Mouse (Mus musculus): ENCODE measurements around the gene Alg3. TPM values are rescaled to one million over a fixed set of nuclear protein-coding genes. Genes with fewer than 3 reads are reported as not detected.

Gene Alg3
- 31.9 and 32.5 TPM in 2 replicates for polyA plus RNA-seq (2012; rRNA removed)

DNA sequence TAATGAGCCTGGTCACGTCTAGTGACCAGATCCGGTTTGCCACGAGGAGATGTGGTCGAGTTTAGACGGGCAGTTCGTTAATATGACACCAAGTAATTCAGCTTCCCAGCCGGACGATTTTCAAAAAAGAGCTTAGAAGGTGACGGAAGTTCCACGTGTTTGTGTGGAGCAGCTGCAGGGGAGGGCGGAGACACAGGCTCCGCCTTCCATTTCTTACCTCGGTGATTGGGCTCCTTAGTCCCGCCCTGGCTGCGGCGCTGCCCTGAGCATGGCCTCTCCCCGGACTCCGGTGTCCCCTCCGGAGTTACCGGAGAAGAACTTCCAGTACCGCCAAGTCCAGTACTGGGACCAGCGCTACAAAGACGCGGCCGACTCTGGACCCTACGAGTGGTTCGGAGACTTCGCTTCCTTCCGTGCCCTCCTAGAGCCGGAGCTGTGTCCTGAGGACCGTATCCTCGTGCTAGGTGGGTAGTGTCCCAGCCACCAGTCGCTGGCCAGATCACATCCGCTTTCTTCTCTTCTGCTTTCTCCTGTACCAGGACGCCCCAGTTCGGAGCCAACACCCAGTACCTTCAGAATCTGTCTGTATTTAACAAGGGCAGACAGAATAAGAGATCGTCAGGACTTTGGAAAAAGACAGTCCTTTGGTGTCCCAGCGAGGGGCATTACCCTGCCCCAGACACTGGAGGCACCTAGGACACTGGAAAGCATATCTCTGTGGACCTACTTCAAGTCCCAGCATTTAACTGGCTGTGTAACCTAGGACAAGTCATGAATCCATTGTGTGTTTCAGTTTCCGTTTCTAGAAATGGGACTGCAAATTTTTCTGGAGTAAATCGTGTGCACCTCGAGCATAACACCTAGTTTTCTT, at the start of gene Alg3, which contains the start of the genes Eef1akmt4 and Gm49333:
Gene Alg3 (minus strand): TSS at position 379 of the 871 bp plus-strand sequence.
Gene Eef1akmt4 (plus strand): TSS at position 237 of the 871 bp plus-strand sequence.
Gene Gm49333 (plus strand): TSS at position 254 of the 871 bp plus-strand sequence.

DNA sequence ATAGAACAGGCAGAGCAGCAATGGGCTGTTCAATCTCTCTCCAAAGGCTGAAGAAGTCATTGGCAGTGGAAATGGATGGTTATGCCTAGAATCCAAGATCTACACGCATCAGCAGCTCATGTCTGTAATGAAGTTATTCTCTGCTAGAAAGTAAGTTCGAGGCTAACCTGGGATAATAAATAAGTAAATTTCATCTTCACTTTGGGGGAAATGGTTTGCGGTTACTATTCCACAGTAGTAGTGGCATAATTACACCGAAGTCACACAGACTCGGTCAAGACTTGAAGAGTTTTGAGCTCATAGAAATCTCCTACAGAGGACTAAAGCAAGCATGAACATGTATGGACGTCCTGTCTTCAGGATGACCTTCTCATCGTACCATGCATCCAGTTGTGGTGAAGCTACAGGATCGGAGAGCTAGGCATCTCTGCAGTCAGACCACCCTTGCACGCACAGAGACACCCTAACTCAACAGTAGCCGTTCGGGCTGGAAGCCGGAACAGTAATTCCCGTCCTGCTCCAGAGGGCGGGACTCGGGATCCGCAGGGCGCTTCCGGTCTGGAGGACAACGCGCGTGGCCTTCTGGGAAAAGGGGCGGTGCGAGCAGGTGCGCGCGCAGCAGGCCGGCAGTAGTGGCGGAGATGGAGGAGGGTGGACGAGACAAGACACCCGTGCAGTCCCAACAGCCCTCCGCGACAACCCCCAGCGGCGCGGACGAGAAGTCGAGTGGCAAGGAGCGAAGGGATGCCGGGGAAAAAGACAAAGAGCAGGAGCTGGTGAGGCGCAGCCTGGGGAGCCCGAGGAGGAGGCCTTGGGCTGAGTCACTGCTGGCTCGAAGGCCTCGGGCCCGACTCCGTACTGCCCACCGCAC, 39.8 kb upstream of the Alg3 start, which contains the start of gene Psmd2:
Gene Psmd2 (plus strand): TSS at position 577 of the 871 bp plus-strand sequence.

DNA sequence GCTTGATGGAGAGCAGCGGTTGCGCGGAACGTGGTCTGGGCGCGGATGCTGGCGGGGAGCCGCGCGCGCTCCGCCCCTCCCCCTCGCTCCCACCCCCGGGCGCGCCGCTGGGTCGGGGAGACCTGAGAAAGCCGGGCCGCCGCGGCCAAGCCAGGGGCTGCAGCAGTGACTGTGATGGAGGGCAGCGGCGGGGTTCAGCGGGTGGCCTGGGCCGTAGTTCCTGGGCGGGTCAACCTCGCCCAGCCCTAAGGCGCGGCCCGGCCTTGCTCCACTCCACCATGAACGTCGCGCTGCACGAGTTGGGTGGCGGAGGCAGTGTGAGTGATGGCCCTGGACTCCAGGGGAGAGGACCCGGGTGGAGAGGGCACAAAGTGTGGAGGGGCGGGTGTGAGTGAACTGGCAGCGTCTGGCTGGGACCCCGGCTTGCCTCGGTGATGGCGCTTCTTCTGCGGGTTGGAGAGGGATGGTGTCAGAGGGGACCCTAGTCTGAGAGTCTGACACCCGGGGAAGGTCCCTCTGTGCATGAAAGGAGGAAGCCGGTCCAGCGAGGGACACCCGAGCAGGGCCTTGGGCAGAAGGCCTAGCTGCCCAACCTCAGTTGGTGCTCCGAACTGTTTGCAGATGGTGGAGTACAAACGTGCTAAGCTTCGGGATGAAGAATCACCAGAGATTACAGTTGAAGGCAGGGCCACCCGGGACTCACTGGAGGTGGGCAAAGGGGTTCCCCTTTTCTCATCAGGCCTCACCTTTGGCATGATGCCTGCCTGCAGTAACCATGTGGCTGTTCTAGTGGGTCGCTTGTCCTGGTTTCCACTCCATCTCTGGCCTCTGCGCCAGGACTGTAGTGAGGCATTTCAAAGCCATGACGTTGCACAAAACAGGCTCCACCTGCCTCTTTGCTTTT, 18.4 kb upstream of the Alg3 start, which contains the start of gene Ece2:
Gene Ece2 (plus strand): TSS at position 98 of the 904 bp plus-strand sequence.

DNA sequence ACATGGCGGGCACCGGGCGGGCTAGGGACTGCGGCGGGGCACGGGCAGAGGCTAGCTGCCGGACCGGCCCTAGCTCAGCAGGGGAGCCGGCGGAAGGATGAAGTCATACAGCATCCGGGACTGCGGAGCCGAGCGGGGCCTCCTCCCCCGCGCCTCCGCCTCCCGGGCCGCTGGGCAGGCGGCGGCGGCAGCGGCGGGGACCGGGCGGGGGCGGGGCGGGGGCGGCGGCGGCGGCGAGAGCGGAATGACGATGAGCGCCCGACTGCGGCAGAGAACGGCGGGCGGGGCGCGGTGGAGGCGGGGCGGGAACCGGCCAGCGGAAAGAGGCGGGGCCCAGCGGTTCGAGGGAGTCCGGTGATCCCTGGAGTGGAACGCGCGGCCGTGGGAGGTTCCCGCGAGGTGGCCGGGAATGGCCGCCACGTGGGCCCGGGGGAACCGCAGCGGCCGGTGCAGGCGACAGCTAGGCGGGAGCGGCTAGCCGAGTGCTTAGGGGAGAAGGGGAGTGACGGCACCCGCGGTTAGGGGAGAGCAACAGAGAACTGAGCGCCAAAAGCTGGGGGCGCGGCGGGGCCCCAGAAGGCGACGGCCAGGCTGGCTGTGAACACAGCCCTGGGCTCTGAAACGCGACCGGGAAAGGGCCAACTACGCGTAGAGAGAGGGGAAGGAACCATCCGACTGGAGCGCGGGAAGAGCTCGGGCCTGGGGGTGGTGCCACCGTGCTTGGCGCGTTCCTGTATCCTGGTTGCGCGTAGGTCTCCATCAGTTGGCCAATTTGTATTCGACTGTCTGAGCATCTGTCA, 9.9 kb upstream of the Alg3 start, which contains the start of gene Camk2n2:
Gene Camk2n2 (minus strand): TSS at position 97 of the 800 bp plus-strand sequence.

DNA sequence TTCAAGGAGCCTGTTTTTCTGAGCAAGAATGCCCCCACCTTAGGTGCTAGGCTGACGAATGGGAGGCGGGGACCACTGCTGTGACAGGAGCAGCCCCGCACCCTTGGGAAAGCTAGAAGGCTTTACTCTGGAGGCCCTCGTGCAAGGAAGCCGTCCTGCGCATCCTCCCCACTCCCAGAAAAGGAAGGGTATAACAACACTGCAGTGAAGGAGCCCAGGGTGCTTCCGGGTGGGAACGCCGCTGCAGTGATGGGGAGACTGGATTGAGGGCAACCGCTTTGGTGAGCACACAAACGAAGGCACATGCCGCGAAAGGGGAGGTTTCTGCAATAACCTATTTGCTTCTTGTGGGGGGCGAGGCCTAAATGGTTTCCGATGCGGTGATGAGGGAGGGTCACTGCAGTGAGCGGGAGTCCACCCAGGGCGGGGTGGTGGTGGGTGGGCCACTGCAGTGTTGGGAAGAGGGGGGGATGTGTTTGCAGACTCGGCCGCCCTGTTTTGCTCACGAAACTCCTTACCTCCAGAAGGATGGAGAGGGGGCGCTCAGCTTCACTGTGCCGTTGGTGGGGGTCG, 22.1 kb downstream of the Alg3 start, which contains the start of gene Vwa5b2:
Gene Vwa5b2 (plus strand): TSS at position 106 of the 573 bp plus-strand sequence.

Other genes starting within 250 kb of the Alg3 start
- 149 and 152 TPM in 2 replicates for gene Abcc5, start 185.3 kb downstream of the Alg3 start, polyA plus RNA-seq (2012; rRNA removed)
- 29.4 and 34.5 TPM in 2 replicates for gene Eif2b5, start 112.9 kb downstream of the Alg3 start, polyA plus RNA-seq (2012; rRNA removed)
- 53.5 and 60.1 TPM in 2 replicates for gene Dvl3, start 94.8 kb downstream of the Alg3 start, polyA plus RNA-seq (2012; rRNA removed)
- 383 and 503 TPM in 2 replicates for gene Ap2m1, start 76.3 kb downstream of the Alg3 start, polyA plus RNA-seq (2012; rRNA removed)
- 33.8 and 35.0 TPM in 2 replicates for gene Abcf3, start 63.2 kb downstream of the Alg3 start, polyA plus RNA-seq (2012; rRNA removed)
- 0.41 and 0.59 TPM in 2 replicates for gene Vwa5b2, start 22.3 kb downstream of the Alg3 start, polyA plus RNA-seq (2012; rRNA removed)
- gene Eef1akmt4, start 142 bp downstream of the Alg3 start, polyA plus RNA-seq (2012; rRNA removed): 19.3 and 23.5 TPM in 2 replicates
- gene Gm49333, start 125 bp downstream of the Alg3 start, polyA plus RNA-seq (2012; rRNA removed): 0.20 TPM in 1 of 2 replicates, not detected in the other
- 15.4 and 17.1 TPM in 2 replicates for gene Camk2n2, start 9.6 kb upstream of the Alg3 start, polyA plus RNA-seq (2012; rRNA removed)
- 5.5 and 6.8 TPM in 2 replicates for gene Ece2, start 18.1 kb upstream of the Alg3 start, polyA plus RNA-seq (2012; rRNA removed)
- gene Psmd2, start 39.9 kb upstream of the Alg3 start, polyA plus RNA-seq (2012; rRNA removed): 81.6 and 103 TPM in 2 replicates
- gene Eif4g1, start 56.6 kb upstream of the Alg3 start, polyA plus RNA-seq (2012; rRNA removed): 470 and 635 TPM in 2 replicates
- gene Fam131a, start 81.5 kb upstream of the Alg3 start, polyA plus RNA-seq (2012; rRNA removed): 16.8 and 17.7 TPM in 2 replicates
- 17.1 and 20.2 TPM in 2 replicates for gene Polr2h, start 105.9 kb upstream of the Alg3 start, polyA plus RNA-seq (2012; rRNA removed)
- 82.2 and 87.8 TPM in 2 replicates for gene Clcn2, start 106.0 kb upstream of the Alg3 start, polyA plus RNA-seq (2012; rRNA removed)
- 15.5 and 16.0 TPM in 2 replicates for gene Chrd, start 121.4 kb upstream of the Alg3 start, polyA plus RNA-seq (2012; rRNA removed)
- gene Thpo, start 122.8 kb upstream of the Alg3 start, polyA plus RNA-seq (2012; rRNA removed): 0.94 and 1.6 TPM in 2 replicates

All from ovary, adult 2 months (tissue).